Mouse (Mus musculus) megakaryocyte, embryonic 14.5 days (primary cell): ENCODE measurements around the gene Hist1h4i. TPM values are rescaled to one million over a fixed set of nuclear protein-coding genes. Genes with fewer than 3 reads are reported as not detected.
A peak's percentile ranks its signal among the peaks of the same experiment; 100 is the strongest.

Source experiments
- H3K27me3 ChIP-seq: replicated peaks from 2 replicates; pipeline ENCODE3; 2012; ENCODE audit warnings: inconsistent platforms
- H3K36me3 ChIP-seq: replicated peaks from 2 replicates; pipeline ENCODE3; 2012; ENCODE audit warnings: low read length, inconsistent platforms, mixed read lengths
- H3K4me1 ChIP-seq: 2 replicates; pipeline ENCODE4 v1.6.1; 2012; ENCODE audit warnings: inconsistent platforms
- H3K4me3 ChIP-seq: replicated peaks from 2 replicates; pipeline ENCODE3; 2012; ENCODE audit warnings: moderate library complexity, mild to moderate bottlenecking, inconsistent platforms
- H3K9me3 ChIP-seq: 2 replicates; pipeline ENCODE4 v1.6.1; 2012; ENCODE audit warnings: inconsistent platforms
- FLI1 ChIP-seq: IDR thresholded peaks from 2 replicates; pipeline ENCODE4 v1.6.1; 2012; ENCODE audit warnings: low read length, inconsistent platforms, mixed read lengths
- GATA1 ChIP-seq: IDR thresholded peaks from 3 replicates; pipeline ENCODE4 v1.6.1; 2012; ENCODE audit warnings: mixed read lengths, low read length, inconsistent platforms, borderline replicate concordance
- polyA plus RNA-seq: library from polyadenylated mRNA; stranded (reverse); fragments of >175 nt; gene quantifications from 2 replicates; pipeline ENCODE4 v1.2.3, GENCODE M21; 2012; ENCODE audit warnings: low replicate concordance; ENCODE audit not compliant: insufficient read depth

Hist1h4i gene
- polyA plus RNA-seq, 1 experiment = 304 TPM

DNA sequence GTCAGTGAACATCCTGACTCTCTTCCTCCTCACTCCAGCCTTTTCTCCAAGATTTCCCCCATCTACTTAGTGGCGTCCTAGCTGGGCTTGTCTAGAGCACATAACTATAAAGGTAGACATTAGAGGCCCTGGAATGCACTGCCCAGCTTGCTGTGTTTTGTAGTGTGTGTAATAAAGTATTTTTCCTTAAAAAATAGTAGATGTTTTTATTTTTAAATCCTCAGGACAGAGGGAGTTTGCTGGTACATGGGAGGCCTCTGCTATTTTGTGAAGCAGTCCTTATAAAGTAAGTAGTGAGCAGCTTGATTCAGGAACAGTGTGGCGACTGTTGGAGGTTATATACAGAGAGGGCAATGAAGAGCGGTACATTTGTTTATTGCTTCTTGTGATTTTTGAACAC, 32.5 kb downstream of the Hist1h4i start:
- peaks cover 90% of the 10 kb centered on the region for H3K27me3 ChIP-seq
- TF ChIP-seq GATA1 = no peak
- TF ChIP-seq FLI1 = no peak

DNA sequence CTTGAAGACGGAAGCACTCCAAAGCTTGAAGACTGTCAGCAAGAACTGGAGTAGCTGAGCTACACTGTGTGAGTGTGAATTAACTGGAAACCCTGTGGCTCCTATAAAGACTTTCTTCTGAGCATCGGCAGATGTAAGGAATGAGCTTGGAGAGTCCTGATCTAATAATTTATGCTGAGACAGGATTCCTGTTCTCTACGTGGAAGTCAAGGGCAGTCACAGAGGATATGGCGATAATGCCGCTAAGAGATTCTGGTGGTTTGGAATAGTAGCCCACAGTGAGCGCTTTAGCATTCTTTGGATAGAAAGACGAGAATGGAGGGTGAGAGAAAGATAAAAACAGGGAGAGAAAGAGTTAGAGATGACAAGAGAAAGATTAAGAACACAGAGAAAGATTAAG, 33.3 kb downstream of the Hist1h4i start:
- Histone ChIP-seq H3K36me3 (no peaks in the 10 kb centered on the region), H3K4me3 (no peak overlapping the region), H3K9me3 (no peaks in the 10 kb centered on the region), H3K27me3 (peaks cover 85% of the 10 kb centered on the region), H3K4me1 (peaks cover 57% of the 10 kb centered on the region)
- TF ChIP-seq FLI1 (no peak), GATA1 (no peak)

More for the DNA sequence above, 32.5 kb downstream of the Hist1h4i start:
- no peak overlapping the region for H3K4me3 ChIP-seq
- no peaks in the 10 kb centered on the region for H3K36me3 ChIP-seq
- H3K4me1 ChIP-seq = peaks cover 52% of the 10 kb centered on the region
- no peaks in the 10 kb centered on the region for H3K9me3 ChIP-seq

GRCm38 (mm10) chr13:22007121-22007510, 34.0 kb downstream of the Hist1h4i start:
- Histone ChIP-seq H3K4me1 (peaks cover 65% of the 10 kb centered on the region), H3K27me3 (peaks cover 79% of the 10 kb centered on the region), H3K36me3 (no peaks in the 10 kb centered on the region), H3K4me3 (peak overlapping the region; percentile 92), H3K9me3 (no peaks in the 10 kb centered on the region)
- no peak for TF ChIP-seq FLI1
- TF ChIP-seq GATA1 = no peak

GRCm38 (mm10) chr13:22006334-22007120, 34.6 kb downstream of the Hist1h4i start:
- peaks cover 76% of the 10 kb centered on the region for H3K27me3 ChIP-seq
- H3K36me3 ChIP-seq = no peaks in the 10 kb centered on the region

DNA sequence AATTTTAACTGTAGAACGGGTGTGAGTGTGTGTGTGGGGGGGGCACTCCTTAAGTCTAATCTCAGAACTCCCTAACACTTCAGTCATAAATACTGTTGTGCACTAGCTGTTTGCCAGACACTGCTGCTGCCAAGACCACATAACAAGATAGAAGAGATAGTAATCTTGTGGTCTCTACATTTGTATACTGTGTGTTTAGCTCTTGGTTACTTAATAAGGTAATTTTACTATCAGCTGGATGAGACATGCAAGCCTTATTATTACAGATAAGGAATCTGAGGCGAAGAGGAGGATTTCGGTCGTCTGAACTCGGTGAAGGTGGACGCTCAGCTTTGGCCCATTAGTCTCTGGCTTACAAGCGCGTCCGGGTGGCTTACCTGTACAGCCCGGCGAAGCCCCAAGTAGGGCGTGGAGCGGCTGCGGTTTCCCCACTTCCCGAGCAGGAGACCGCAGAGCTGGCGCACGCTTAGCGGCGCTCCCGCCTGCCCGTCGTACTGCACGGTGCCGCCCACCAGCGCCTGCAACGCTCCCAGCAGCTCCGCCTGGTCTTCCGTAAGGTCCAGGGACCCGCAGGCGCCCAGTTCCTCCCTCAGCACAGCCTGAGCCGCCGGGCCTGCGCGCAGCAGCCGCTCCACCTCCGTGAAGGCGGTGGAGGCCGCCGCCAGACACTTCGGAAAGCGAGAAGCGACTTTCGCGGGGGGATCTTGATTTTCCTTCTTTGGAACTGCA, 35.4 kb downstream of the Hist1h4i start:
- Histone ChIP-seq H3K4me1 (peaks cover 78% of the 10 kb centered on the region), H3K4me3 (peak overlapping the region; percentile 92), H3K36me3 (no peaks in the 10 kb centered on the region), H3K9me3 (no peaks in the 10 kb centered on the region), H3K27me3 (peaks cover 74% of the 10 kb centered on the region)
- TF ChIP-seq FLI1 (no peak), GATA1 (no peak)

More at GRCm38 (mm10) chr13:22006334-22007120, 34.6 kb downstream of the Hist1h4i start:
- no peak for TF ChIP-seq FLI1
- no peak for TF ChIP-seq GATA1
- Histone ChIP-seq H3K4me3 (peak overlapping the region; percentile 92), H3K9me3 (no peaks in the 10 kb centered on the region), H3K4me1 (peaks cover 71% of the 10 kb centered on the region)

- TF ChIP-seq GATA1 (no peak), FLI1 (no peak)
- peaks cover 76% of the 10 kb centered on the region for H3K4me1 ChIP-seq
- H3K36me3 ChIP-seq = no peaks in the 10 kb centered on the region
- H3K27me3 ChIP-seq = peaks cover 61% of the 10 kb centered on the region
- no peaks in the 10 kb centered on the region for H3K9me3 ChIP-seq
- peak overlapping the region; percentile 87 for H3K4me3 ChIP-seq
These were observed 39.3 kb downstream of the Hist1h4i start for GRCm38 (mm10) chr13:22001823-22002222.

DNA sequence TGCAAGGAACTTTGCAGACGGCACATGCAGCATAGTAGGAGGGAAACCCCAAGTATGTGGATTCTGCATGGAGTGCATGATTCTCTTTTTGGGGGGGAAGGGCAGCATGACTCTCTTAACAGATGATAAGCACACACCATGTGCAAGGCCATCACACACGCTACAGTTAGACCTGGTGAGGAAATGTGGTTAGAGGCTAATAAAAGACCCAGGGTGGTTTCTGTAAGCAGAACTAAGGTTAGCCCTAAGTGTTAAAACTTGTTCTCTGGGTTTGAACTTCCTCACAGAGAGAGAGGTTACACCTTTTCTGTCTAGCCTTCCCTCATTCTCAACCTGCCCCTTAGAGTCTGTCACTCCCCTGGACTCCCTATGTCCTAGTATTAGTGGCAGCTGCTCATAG, 39.8 kb downstream of the Hist1h4i start:
- peaks cover 75% of the 10 kb centered on the region for H3K4me1 ChIP-seq
- H3K4me3 ChIP-seq = peak overlapping the region; percentile 87
- H3K27me3 ChIP-seq = peaks cover 60% of the 10 kb centered on the region
- H3K9me3 ChIP-seq = no peaks in the 10 kb centered on the region
- H3K36me3 ChIP-seq = no peaks in the 10 kb centered on the region
- TF ChIP-seq FLI1 = no peak
- no peak for TF ChIP-seq GATA1

DNA sequence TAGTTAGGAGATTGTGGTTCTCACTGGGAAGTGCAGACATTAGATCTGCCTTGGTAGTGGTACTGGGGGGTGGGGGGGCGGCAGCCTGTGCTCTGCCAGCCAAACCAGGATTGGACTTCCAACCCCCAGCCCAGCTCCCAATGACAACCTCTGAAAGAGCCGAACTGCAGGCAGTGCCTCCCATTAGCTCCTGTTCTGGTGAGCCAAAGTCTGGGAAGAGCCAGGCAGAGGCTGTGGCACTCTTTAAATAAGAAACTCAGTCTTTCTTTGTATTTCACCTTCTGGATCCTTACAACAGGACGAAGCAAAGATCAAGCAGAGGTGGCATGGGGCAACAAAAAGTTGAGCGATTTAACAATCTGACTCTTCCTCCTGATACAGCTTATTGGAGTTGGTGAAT, 42.0 kb downstream of the Hist1h4i start:
- Histone ChIP-seq H3K4me1 (peaks cover 71% of the 10 kb centered on the region), H3K9me3 (no peaks in the 10 kb centered on the region), H3K27me3 (peaks cover 45% of the 10 kb centered on the region), H3K36me3 (no peaks in the 10 kb centered on the region), H3K4me3 (no peak overlapping the region)
- TF ChIP-seq FLI1 = no peak
- TF ChIP-seq GATA1 = no peak

DNA sequence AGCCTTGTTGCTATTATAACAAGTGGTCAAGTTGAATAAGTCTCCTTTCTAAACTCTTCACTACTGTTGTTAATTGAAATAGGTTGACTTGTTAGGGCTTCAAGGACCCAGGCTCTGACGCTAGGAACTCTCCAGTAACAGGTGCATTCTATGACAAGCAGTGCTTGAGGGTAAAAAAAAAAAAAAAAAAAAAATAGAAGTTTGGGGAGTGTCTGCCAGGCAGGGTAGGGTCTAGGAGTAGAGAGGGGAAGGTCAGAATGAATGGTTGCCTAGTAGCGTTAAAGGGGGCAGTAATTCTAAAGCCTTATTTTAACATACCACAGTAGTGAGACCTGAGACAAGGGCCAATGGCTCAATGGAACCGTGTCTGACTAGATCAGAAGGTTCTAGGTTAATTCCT, 42.8 kb downstream of the Hist1h4i start:
- TF ChIP-seq GATA1 (no peak), FLI1 (no peak)
- H3K36me3 ChIP-seq = no peaks in the 10 kb centered on the region
- peaks cover 45% of the 10 kb centered on the region for H3K27me3 ChIP-seq
- peaks cover 66% of the 10 kb centered on the region for H3K4me1 ChIP-seq
- no peak overlapping the region for H3K4me3 ChIP-seq
- H3K9me3 ChIP-seq = no peaks in the 10 kb centered on the region

DNA sequence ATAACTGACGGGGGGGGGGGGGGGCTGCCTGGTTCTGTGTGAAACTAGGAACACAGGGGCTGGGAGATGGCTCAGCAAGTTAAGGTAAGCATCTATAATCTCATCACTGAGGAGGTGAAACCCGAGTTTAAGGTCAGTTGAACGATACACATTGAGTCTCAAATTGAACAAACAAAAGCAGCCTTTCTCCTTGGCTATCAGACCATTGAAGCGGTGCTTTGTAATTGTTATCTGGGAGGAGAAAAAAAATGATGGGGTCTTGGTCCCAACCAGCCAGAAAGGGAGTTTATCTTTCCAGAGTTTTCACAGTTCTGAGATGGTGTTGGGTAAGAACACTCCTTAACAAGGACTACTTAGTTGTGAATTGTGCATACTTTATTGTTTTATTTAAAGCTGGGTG, 43.3 kb downstream of the Hist1h4i start:
- H3K4me1 ChIP-seq = peaks cover 60% of the 10 kb centered on the region
- H3K9me3 ChIP-seq = no peaks in the 10 kb centered on the region
- no peak overlapping the region for H3K4me3 ChIP-seq
- H3K27me3 ChIP-seq = peaks cover 45% of the 10 kb centered on the region
- TF ChIP-seq GATA1 (no peak), FLI1 (no peak)
- H3K36me3 ChIP-seq = no peaks in the 10 kb centered on the region
